Mouse (Mus musculus) myocyte (in vitro differentiated cells): ENCODE results near the gene Tulp3. TPM values are rescaled to one million over a fixed set of nuclear protein-coding genes. Genes with fewer than 3 reads are reported as not detected.

Experiments used
- H3K27me3 ChIP-seq: one replicate; pipeline ENCODE4 v1.6.1; 2011; ENCODE audit not compliant: control insufficient read depth, insufficient read depth, insufficient read length
- H3K36me3 ChIP-seq: one replicate; pipeline ENCODE4 v1.6.1; 2011; ENCODE audit not compliant: control insufficient read depth, insufficient read depth
- H3K4me2 ChIP-seq: one replicate; pipeline ENCODE4 v1.6.1; 2011; ENCODE audit warnings: low read depth, control low read depth
- H3K4me3 ChIP-seq: one replicate; pipeline ENCODE4 v1.5.1; 2011; ENCODE audit warnings: mild to moderate bottlenecking, control low read depth, moderate library complexity
- H3K79me2 ChIP-seq: one replicate; pipeline ENCODE4 v1.6.1; 2011; ENCODE audit not compliant: control insufficient read depth, insufficient read depth
- H3ac ChIP-seq: one replicate; pipeline ENCODE4 v1.6.1; 2011; ENCODE audit not compliant: control insufficient read depth, insufficient read length
- CEBPB ChIP-seq: IDR thresholded peaks from 2 replicates; pipeline ENCODE4 v1.6.1; 2011; ENCODE audit warnings: mild to moderate bottlenecking, moderate library complexity; ENCODE audit not compliant: poor library complexity, insufficient read depth, severe bottlenecking
- E2F4 ChIP-seq: IDR thresholded peaks from one replicate; pipeline ENCODE4 v1.6.1; 2011; ENCODE audit warnings: mild to moderate bottlenecking, control low read depth, moderate library complexity; ENCODE audit not compliant: insufficient read depth
- MAX ChIP-seq: IDR thresholded peaks from one replicate; pipeline ENCODE4 v1.6.1; 2011; ENCODE audit warnings: low read depth, mild to moderate bottlenecking, control low read depth
- MYOD1 ChIP-seq, 3 experiments: IDR thresholded peaks; one replicate each; pipeline ENCODE4 v1.6.1; 2011; ENCODE audit warnings: control low read depth in 2 of 3, low read depth in 2 of 3, mild to moderate bottlenecking in 2 of 3, moderate library complexity in 1 of 3; ENCODE audit not compliant: insufficient read length in 2 of 3, control insufficient read depth in 1 of 3
- MYOG ChIP-seq, 3 experiments: IDR thresholded peaks; one replicate each; pipeline ENCODE4 v1.6.1; 2011; ENCODE audit warnings: control low read depth in 2 of 3, low read depth in 2 of 3, mild to moderate bottlenecking in 2 of 3; ENCODE audit not compliant: insufficient read length in 2 of 3, control insufficient read depth in 1 of 3, insufficient read depth in 1 of 3
- POLR2A ChIP-seq: IDR thresholded peaks from one replicate; pipeline ENCODE4 v1.6.1; 2011; ENCODE audit warnings: low read depth, mild to moderate bottlenecking, control low read depth, moderate library complexity; ENCODE audit not compliant: insufficient read length
- POLR2AphosphoS2 ChIP-seq: IDR thresholded peaks from one replicate; pipeline ENCODE4 v1.6.1; 2011; ENCODE audit warnings: low read depth, control low read depth; ENCODE audit not compliant: insufficient read length
- REST ChIP-seq: IDR thresholded peaks from one replicate; pipeline ENCODE4 v1.6.1; 2011; ENCODE audit warnings: mild to moderate bottlenecking, control low read depth, moderate library complexity; ENCODE audit not compliant: insufficient read depth, insufficient read length
- SRF ChIP-seq: IDR thresholded peaks from one replicate; pipeline ENCODE4 v1.6.1; 2011; ENCODE audit warnings: low read depth; ENCODE audit not compliant: control insufficient read depth, insufficient read length
- TCF12 ChIP-seq: IDR thresholded peaks from one replicate; pipeline ENCODE4 v1.6.1; 2011; ENCODE audit warnings: mild to moderate bottlenecking, control low read depth; ENCODE audit not compliant: poor library complexity, insufficient read depth, severe bottlenecking
- TCF3 ChIP-seq: IDR thresholded peaks from one replicate; pipeline ENCODE4 v1.6.1; 2011; ENCODE audit warnings: low read depth, control low read depth; ENCODE audit not compliant: insufficient read length
- USF1 ChIP-seq: IDR thresholded peaks from one replicate; pipeline ENCODE4 v1.6.1; 2011; ENCODE audit warnings: low read depth, mild to moderate bottlenecking, control low read depth, moderate library complexity
- polyA plus RNA-seq: library from polyadenylated mRNA; unstranded; fragments of >200 nt; fragmentation: generic; extraction: Trizol; gene quantifications from one replicate; pipeline ENCODE4 v1.2.1, GENCODE M21; 2012; ENCODE audit warnings: missing spikeins

The Tulp3 gene
- polyA plus RNA-seq, 1 experiment: 22.3 TPM

GRCm38 (mm10) chr6:128338876-128339275, 16.8 kb downstream of the Tulp3 start:
- Histone ChIP-seq H3K79me2 (no peaks in the 10 kb centered on the region), H3K27me3 (no peaks in the 10 kb centered on the region), H3ac (no peak overlapping the region), H3K4me3 (no peak overlapping the region), H3K36me3 (peaks cover 4% of the 10 kb centered on the region), H3K4me2 (no peak overlapping the region)
- TF ChIP-seq MYOG (IDR thresholded peaks at IDR 0.05; ENCODE audit: control insufficient read depth in 1 of 3, insufficient read depth in 1 of 3, insufficient read length in 2 of 3, low read depth in 2 of 3) (no peak), REST (no peak), SRF (no peak), TCF3 (no peak), MAX (no peak), POLR2A (no peak), E2F4 (no peak), POLR2AphosphoS2 (no peak), CEBPB (no peak), TCF12 (no peak), MYOD1 (IDR thresholded peaks at IDR 0.05; ENCODE audit: control insufficient read depth in 1 of 3, insufficient read length in 2 of 3, low read depth in 2 of 3) (no peak), USF1 (no peak)

GRCm38 (mm10) chr6:128337467-128337866, 18.2 kb downstream of the Tulp3 start:
- Histone ChIP-seq H3K36me3 (peaks cover 9% of the 10 kb centered on the region), H3K27me3 (no peaks in the 10 kb centered on the region), H3K4me2 (no peak overlapping the region), H3K79me2 (no peaks in the 10 kb centered on the region), H3ac (no peak overlapping the region), H3K4me3 (no peak overlapping the region)
- TF ChIP-seq REST (no peak), CEBPB (no peak)

GRCm38 (mm10) chr6:128334397-128335124, 21.1 kb downstream of the Tulp3 start:
- H3K27me3 ChIP-seq: no peaks in the 10 kb centered on the region
- no peak overlapping the region for H3K4me3 ChIP-seq
- no peak for TF ChIP-seq REST
- no peak for TF ChIP-seq MYOG (IDR thresholded peaks at IDR 0.05; ENCODE audit: control insufficient read depth in 1 of 3, insufficient read depth in 1 of 3, insufficient read length in 2 of 3, low read depth in 2 of 3)
- TF ChIP-seq TCF3: no peak
- no peak for TF ChIP-seq SRF
- no peak for TF ChIP-seq USF1
- no peak for TF ChIP-seq POLR2A
- TF ChIP-seq MYOD1 (IDR thresholded peaks at IDR 0.05; ENCODE audit: control insufficient read depth in 1 of 3, insufficient read length in 2 of 3, low read depth in 2 of 3): no peak
- H3ac ChIP-seq: no peak overlapping the region
- H3K36me3 ChIP-seq: peaks cover 25% of the 10 kb centered on the region
- H3K79me2 ChIP-seq: no peaks in the 10 kb centered on the region
- H3K4me2 ChIP-seq: no peak overlapping the region

GRCm38 (mm10) chr6:128318317-128318716, 37.3 kb downstream of the Tulp3 start:
- Histone ChIP-seq H3K79me2 (no peaks in the 10 kb centered on the region), H3K4me2 (no peak overlapping the region), H3K36me3 (peaks cover 4% of the 10 kb centered on the region), H3K27me3 (no peaks in the 10 kb centered on the region), H3ac (no peak overlapping the region), H3K4me3 (no peak overlapping the region)
- TF ChIP-seq E2F4 (no peak), POLR2AphosphoS2 (no peak), POLR2A (no peak), REST (no peak), USF1 (no peak), MAX (no peak), MYOD1 (IDR thresholded peaks at IDR 0.05; ENCODE audit: control insufficient read depth in 1 of 3, insufficient read length in 2 of 3, low read depth in 2 of 3) (no peak), TCF3 (no peak), SRF (no peak), CEBPB (no peak), MYOG (IDR thresholded peaks at IDR 0.05; ENCODE audit: control insufficient read depth in 1 of 3, insufficient read depth in 1 of 3, insufficient read length in 2 of 3, low read depth in 2 of 3) (no peak), TCF12 (no peak)

- H3K4me3 ChIP-seq: no peak overlapping the region
- no peaks in the 10 kb centered on the region for H3K36me3 ChIP-seq
- H3K27me3 ChIP-seq: no peaks in the 10 kb centered on the region
- no peak overlapping the region for H3K4me2 ChIP-seq
- no peak for TF ChIP-seq REST
- TF ChIP-seq USF1: no peak
- TF ChIP-seq MYOG (IDR thresholded peaks at IDR 0.05; ENCODE audit: control insufficient read depth in 1 of 3, insufficient read depth in 1 of 3, insufficient read length in 2 of 3, low read depth in 2 of 3): no peak
- TF ChIP-seq MAX: no peak
- no peak for TF ChIP-seq E2F4
- TF ChIP-seq MYOD1 (IDR thresholded peaks at IDR 0.05; ENCODE audit: control insufficient read depth in 1 of 3, insufficient read length in 2 of 3, low read depth in 2 of 3): no peak
- no peak for TF ChIP-seq TCF3
- no peaks in the 10 kb centered on the region for H3K79me2 ChIP-seq
- no peak overlapping the region for H3ac ChIP-seq
Measured at GRCm38 (mm10) chr6:128315597-128315996, 40.1 kb downstream of the Tulp3 start.
